Mouse (Mus musculus) left cerebral cortex, postnatal 36 days (tissue): Measurements from ENCODE around the gene A930004D18Rik. TPM values are rescaled to one million over a fixed set of nuclear protein-coding genes. Genes with fewer than 3 reads are reported as not detected.
"Not testable (repeated sequence)": the region's sequence is repeated elsewhere in the genome, so short reads cannot be mapped to it uniquely, and the experiment has no call there.

Source experiments
- DNase-seq, 2 experiments: peaks; one replicate each; pipeline ENCODE4 v3.0.0; 2021 to 2022; ENCODE audit warnings: low spot score in 2 of 2, mixed read lengths in 1 of 2
- intact Hi-C: fragments of 180-260 bp; cut with DNase I; formaldehyde crosslinking; loops from one replicate; pipeline ENCODE4 v1.15.1; 2025
- microRNA-seq: library from miRNA; unstranded; fragments of <30 nt; microRNA quantifications from one replicate; pipeline ENCODE4 v1.2.0, GENCODE M21; 2022
- total RNA-seq, 2 experiments: library from RNA; stranded (reverse); gene quantifications; 2 replicates each; pipeline ENCODE4 v1.2.3; 2021

The A930004D18Rik gene
- total RNA-seq, 2 experiments from 2014 or later: 2.1 to 3.2 TPM

GRCm38 (mm10) chr2:17977645-17978044, 59.9 kb downstream of the A930004D18Rik start:
- intact Hi-C loops, DNase-seq: not testable (repeated sequence)

GRCm38 (mm10) chr2:17975601-17976327, 61.8 kb downstream of the A930004D18Rik start:
- intact Hi-C loops: no loop called here
- DNase-seq: no peak

Small RNAs within 50 kb of the gene (microRNA-seq; reads per million reads assigned to microRNA genes)
- not detected for gene Mir7655

Other genes starting within 250 kb of the A930004D18Rik start
- gene H2al2a, start 40.8 kb downstream of the A930004D18Rik start, total RNA-seq: not detected
- gene Skida1, start 11.3 kb upstream of the A930004D18Rik start, total RNA-seq: 10 to 100 TPM in 1 of 2 experiments, 1 to 10 TPM in 1; 8.8 to 10.0 TPM
- gene Mllt10, start 17.5 kb upstream of the A930004D18Rik start, total RNA-seq: 10 to 100 TPM; 49.4 to 57.6 TPM